Mouse (Mus musculus) left cerebral cortex, postnatal 14 days (tissue): ENCODE data around the gene Fam216a. TPM values are rescaled to one million over a fixed set of nuclear protein-coding genes. Genes with fewer than 3 reads are reported as not detected.
A peak's percentile ranks its signal among the peaks of the same experiment; 100 is the strongest.
"Not testable (repeated sequence)": the region's sequence is repeated elsewhere in the genome, so short reads cannot be mapped to it uniquely, and the experiment has no call there.

Source experiments
- DNase-seq, 2 experiments: peaks; one replicate each; pipeline ENCODE4 v3.0.0; 2021 to 2022; ENCODE audit warnings: low spot score in 2 of 2, mixed read lengths in 1 of 2
- intact Hi-C: fragments of 180-260 bp; cut with DNase I; formaldehyde crosslinking; loops from one replicate; pipeline ENCODE4 v1.15.1; 2025
- long read RNA-seq, 2 experiments: library from polyadenylated mRNA; stranded (forward); transcript quantifications; one replicate each; pipeline ENCODE4 v2.0.0; 2021
- total RNA-seq, 2 experiments: library from RNA; stranded (reverse); gene quantifications; 2 replicates each; pipeline ENCODE4 v1.2.3; 2021

Gene Fam216a
- total RNA-seq: 10 to 100 TPM; 74.2 to 77.6 TPM
- long read RNA-seq, experiment 1, transcript Fam216a-201 (7 exons, 1,388 nt): major isoform, 106 of 118 reads
- long read RNA-seq, experiment 1, partial matches to known transcripts: 1 of 118 reads
- long read RNA-seq, experiment 1, other reads (novel, unspliced or antisense): 11 of 118 reads
- long read RNA-seq, experiment 2, transcript Fam216a-201 (7 exons, 1,388 nt): major isoform, 83 of 90 reads
- long read RNA-seq, experiment 2, partial matches to known transcripts: 2 of 90 reads
- long read RNA-seq, experiment 2, other reads (novel, unspliced or antisense): 5 of 90 reads

DNA sequence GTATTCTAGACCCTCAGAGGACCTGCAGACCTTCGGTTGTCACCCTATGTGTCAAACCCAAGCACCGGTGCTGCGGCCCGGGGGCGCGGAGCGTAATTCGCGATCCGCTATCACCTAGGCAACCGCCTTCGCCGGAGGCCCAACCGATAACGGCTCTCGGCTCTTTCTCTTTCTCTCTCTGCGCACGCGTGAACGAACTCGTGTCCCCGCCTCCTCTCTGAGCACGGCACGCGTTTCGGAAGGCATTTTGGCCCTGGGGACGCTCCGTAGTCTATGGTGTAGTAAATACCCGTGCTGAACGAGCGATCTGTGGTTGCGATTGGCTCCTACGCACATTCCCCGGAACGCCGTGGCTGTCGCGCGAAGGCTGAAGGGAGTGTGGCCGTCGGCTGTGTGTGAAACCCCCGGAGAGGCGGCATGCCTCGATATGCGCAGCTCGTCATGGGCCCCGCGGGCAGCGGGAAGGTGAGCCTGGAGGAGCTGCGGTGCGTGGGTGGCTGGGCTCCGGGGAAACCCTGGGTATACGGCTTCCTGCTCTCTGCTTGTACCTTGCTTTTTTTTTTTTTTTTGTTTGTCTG is at the start of gene Fam216a:
Fam216a (minus strand) TSS at position 173 of the 578 bp plus-strand sequence.
- peak; percentile 99 to 100 for DNase-seq
- intact Hi-C loops: no loop called here

DNA sequence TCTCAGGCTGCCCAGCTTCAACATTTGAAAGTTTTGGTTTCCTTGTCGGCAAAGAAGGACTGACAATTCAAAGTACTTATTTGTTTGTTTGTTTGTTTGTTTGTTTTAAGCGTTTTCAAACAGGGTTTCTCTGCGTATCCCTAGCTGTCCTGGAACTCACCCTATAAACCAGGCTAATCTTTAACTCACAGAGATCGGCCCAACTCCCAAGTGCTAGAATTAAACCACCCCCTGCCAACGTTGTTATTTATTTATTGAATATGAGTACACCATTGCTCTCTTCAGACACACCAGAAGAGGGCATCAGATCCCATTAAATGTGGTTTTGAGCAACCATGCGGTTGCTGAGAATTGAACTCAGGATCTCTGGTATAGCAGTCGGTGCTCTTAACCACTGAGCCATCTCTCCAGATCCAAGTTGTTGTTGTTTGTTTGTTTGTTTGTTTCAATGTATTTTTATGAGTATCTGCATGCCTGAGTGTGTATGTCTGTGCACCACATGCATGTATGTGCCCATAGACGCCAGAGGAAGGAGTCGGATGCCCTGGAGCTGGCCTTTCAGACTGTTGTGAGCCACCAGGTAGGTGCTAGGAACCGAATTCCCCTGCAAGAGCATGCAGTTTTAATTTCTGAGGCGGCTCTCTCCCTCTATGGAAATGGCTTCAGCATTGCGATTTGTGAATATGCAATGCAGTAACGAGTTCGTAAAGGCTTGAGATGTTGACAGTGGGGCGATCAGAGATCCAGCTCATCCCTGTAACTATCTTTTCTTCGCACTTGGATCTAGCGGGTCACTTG is 49.3 kb upstream of the Fam216a start, which contains the start of gene Anapc7:
Anapc7 (plus strand) TSS at position 423 of the 798 bp plus-strand sequence.
- no peak for DNase-seq
- intact Hi-C loops: no loop called here

DNA sequence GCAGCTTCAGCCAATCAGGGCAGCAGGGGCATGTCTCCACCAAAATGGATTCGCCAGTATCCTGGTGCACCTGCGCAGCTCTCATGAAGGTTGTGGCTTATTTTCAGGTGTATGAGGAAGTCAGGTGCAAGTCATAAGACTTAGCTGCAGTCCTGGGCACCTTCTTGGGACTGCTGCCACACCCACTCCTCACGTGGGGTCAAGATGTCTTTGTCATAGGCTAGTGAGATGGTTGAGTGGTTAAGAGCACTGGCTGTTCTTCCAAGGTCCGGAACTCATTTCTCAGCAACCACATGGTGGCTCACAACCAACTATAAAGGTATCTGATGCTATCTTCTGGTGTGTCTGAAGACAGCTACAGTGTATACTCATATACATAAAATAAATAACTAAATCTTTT is 48.5 kb upstream of the Fam216a start:
- DNase-seq, intact Hi-C loops: not testable (repeated sequence)

DNA sequence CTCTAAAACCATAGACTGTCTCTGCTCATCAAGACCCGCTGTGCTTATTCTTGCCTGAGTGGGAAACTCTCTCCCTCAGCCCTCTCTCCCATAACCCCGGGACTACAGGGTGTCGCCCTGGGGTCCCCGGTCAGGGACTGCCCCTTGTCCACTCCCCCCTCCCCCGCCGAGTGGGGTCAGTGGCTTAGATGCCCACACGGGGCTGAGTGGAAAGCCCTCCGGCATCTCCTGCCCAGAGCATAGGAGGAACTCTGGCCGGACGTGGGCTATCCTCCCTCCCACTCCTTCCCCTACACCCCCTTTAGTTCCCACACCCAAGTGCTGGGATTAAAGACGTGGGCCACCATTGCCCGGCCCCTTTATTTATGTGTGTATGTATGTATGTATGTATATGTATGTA is 43.3 kb upstream of the Fam216a start:
- no peak for DNase-seq
- intact Hi-C loops: no loop called here

DNA sequence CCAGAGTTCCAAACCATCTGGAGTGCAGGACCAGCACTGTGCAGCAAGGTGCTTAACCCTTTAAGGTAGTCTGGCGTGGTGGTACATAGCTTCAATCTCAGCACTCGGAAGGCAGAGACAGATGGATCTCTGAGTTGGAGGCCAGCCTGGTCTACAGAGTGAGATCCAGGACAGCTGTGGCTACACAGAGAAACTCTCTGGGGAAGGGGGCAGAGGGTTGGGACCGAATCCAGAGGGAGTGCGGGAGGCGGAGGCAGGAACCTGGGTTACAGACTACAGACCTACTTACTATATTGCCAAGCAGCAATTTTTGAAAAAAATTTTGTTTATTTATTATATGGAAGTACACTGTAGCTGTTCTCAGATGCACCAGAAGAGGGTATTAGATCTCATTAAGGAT is 42.2 kb upstream of the Fam216a start:
- intact Hi-C loops: no loop called here
- no peak for DNase-seq

DNA sequence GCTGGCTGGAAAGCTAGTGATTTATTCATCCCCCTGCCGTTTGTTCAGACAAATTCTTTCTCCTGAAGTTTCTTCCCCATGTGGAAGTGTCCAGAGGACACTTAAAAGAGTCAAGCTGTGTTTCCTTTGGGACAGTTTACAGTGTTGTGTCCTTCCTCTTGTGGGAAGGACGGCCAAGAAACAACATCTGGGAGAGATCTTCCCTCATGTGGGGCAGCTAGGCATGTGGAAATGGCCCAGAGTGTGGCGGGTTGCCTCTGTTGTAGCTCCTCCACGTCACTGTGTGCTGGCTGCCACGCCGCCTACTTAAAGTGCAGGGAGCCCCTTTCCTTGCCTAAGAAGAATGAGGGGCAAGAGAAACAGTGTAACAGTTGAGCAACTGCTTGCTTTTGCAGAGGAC is 40.7 kb upstream of the Fam216a start:
- no peak for DNase-seq
- intact Hi-C loops: no loop called here

DNA sequence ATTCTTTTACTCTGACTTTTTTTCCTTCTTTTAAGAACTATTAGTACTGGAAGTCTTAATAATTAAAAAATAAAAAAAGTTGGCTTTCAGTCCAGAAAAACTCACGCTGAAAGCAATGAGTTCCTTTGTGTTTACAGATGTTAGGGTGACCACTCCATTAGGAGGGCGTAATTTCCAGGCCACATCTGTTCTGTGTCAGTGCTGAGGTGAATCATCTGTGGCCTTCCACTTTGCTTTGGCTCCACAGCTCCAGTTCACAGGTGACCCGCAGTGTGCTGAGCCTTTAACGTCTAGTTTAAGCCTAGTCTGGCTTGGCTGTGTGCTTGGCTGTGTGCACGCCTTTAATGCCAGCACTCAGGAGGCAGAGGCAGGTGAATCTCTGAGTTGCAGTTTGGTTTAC is 39.7 kb upstream of the Fam216a start:
- intact Hi-C loops: no loop called here
- DNase-seq: no peak

DNA sequence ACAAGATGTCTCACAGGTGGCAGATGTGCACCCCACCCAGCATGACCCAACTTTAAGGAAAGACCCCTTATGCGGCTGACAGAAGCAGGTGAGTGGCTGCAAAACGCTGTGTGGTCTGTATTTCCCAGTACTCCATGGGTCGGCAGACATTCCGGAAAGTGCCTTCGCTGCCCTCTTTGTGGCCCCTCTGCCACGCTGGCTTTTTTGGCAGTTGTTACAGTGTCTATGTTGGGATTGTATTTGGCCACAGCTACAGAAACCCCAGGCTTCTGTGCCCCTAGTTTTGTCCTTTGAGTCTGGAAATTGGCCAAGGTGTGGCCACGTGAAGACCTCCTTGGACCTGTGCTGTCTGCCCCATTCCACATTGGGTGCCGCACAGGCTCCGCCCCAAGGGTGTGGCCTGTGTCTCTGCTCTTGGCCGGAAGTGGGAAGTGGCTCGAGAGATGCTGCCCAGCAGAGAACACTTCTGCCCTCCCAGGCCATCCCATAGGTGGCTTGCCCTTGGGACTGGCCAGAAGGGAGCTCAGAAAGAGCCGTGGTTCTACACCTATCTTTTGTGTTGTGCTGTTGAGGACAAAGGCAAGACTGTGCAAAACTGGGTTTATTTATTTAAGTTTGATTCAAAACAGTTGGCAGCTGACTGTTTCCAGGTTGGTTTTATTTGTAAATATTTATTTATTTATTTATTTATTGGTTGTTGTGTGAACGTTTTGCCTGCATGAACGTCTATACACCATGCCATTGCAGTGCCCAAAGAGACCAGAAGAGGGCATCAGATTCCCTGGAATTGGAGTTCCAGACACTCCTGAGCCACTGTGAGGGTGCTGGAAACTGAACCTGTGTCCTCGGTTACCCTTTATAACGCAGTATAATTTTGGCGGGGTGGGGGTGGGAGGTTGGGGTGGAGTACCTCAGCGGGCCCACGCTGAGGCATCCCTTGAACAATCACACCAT is 37.8 kb upstream of the Fam216a start:
- intact Hi-C loops: no loop called here
- no peak for DNase-seq

DNA sequence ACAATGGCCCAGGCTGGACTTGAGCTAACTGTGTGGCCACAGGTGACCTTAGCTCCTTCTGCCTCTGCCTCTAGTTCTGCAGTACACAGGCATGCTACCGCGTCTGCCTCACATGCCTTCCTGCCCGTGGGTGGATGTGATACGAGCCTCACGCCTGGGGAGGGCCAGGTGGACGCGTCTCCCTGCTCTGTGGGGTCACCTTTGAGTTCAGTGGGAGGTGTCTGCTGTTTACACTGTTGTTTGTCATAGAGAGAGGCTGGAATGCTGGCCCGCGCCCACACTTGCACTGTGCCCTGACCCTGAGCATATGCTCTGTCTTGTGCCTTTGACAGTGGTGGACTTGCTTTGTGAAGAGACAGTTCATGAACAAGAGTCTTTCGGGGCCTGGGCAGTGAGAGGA is 33.4 kb upstream of the Fam216a start:
- DNase-seq: no peak
- intact Hi-C loops: no loop called here

DNA sequence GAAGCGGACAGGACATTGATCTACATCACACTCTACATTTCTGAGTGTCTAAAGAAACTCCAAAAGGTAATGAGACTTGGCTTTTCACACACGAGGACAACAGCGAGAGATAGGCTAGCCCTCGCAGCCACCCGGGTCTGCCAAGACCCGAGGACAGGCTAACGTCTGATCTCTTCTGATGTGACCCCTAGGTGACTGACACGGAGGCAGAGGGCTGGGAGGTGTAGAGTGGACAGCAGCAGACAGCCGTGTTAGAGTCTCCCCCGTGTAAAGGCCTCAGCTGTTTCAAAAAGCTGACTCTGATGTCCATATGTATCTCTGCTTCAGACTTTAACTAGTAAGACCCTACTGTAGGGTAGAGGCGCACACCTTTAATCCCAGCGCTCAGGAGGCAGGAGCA is 31.2 kb upstream of the Fam216a start:
- DNase-seq: no peak
- intact Hi-C loops: loop anchor here (5.0 kb wide), 2 partner anchors 224 to 324 kb away; no protein-coding TSS in a partner anchor

DNA sequence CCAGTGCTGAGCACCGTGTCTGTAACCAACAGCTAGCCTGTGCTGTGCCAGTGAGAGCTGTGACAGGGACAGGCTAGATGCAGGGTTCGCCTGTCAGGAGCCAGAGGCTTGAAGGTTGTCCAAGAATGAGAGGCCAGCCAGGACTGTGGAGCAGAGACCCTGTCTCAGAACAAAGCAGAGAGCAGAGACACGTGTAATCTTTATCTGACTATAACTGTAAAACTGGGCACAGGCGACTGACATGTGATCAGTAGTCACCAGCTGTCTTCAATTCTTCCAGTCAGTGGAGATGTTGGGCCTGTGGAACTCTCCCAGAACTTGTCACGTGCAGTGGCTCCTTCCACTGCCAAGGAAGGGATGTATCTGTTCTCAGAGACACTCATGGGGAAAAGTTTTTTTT is 30.6 kb upstream of the Fam216a start:
- DNase-seq: peak; percentile 63 to 84
- intact Hi-C loops: loop anchor here (5.0 kb wide), 2 partner anchors 225 to 325 kb away; no protein-coding TSS in a partner anchor

DNA sequence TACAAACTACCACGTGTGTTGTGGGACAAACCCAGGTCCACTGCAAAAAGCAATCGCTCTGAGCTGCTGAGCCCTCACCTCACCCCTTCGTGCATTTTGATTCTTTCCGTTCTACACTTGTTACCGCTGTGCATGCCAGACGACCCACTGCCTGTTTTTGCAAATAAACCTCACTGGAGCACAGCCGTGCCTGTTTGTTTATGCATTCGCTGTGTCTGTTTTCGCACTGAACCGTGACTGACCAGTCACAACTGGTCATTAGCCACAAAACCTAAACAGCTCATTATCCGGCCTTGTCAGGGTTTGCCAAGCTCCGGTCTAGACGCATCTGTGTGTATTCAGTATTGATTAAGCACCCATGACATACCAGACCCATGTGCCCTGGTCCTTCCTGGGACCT is 30.0 kb upstream of the Fam216a start:
- no peak for DNase-seq
- intact Hi-C loops: loop anchor here (5.0 kb wide), 2 partner anchors 225 to 325 kb away; no protein-coding TSS in a partner anchor

DNA sequence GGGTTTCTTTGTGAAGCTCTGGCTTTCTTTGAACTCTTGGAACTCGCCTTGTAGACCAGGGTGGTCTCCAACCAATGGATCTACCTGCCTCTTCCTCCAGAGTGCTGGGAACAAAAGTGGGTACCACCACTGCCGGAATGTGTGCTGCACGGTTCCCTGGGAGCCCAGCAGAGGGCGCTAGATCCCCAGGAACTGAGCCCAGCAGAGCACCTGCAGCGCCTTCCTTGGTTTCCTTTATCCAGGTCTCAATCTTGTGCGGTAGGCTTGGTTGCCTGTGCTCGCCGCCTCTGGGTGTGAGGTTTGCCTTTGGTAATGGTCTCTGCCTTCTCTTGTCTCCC is 29.1 kb upstream of the Fam216a start:
- intact Hi-C loops: loop anchor here (5.0 kb wide), 2 partner anchors 226 to 326 kb away; no protein-coding TSS in a partner anchor
- DNase-seq: peak; percentile 64 to 76

DNA sequence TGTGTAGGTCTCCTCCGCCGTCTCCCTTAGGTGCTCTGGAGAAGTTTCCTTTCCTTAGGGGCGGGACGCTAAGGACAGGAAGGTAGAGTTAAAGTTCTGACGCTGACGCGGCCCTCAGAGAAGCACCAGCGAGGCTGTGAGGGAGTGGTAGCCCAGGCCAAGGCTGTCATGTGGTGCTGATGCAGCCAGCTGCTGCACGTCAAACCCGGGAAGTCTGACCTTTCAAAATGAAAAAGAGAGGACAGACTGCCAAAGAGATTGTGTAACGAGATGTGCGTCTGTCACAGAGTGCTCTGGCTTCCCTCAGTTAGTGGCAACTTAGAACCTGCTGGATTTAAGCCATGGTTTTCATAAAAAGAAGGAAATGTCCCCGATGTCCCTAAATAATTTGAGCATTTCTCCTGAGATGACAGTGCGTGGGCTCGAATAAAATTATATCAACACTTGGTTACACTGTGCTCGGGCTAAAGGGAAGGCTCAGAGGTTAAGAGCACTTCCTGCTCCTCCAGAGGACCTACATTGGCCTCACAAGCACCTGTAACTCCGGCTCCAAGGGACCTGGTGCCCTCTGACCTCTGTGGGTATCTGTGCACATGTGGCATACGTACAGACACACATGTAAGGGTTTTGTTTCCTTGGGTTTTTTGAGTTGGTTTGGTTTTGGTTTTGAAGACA is 28.6 kb upstream of the Fam216a start:
- intact Hi-C loops: loop anchor here (5.0 kb wide), 2 partner anchors 227 to 327 kb away; no protein-coding TSS in a partner anchor
- DNase-seq: peak in 1 of 2 experiments; percentile 61

DNA sequence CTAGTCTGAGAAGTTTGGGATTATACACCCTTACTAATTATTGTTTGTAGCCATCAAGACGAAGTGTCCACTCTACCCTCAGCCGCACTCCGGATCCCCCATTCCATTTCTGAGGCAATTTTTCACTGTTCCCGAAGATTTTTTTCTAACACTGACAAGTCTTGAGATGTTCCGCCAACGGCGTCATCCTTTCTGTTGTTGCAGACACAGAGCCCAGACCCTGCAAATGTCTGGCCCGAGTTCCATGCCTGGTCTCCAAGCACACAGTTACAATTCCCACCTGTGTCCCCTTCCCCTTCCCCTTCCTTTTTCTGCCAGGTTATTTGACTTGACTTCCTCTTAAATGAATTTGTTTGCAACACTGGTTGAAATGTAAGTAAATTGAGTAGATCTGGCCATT is 27.7 kb upstream of the Fam216a start:
- DNase-seq: no peak
- intact Hi-C loops: loop anchor here (5.0 kb wide), 2 partner anchors 227 to 327 kb away; no protein-coding TSS in a partner anchor

DNA sequence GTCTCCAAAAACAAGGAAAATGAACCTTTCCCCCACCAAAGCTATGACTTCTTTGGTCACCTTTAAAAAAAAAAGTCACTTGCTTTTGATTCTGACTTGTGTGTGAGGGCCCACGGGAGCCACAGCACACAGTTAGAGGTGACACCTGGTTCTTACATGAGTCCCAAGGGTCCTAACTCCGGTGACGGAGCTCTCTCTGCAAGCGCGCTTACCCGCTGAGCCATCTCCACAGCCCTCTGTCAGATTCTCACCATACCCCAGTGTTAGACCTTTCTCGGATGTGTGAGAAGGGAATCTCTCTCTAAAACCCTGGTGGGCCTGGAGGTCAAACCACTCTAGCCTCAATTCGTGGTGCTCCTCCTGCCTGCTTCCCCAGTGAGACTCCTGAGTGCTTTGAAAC is 25.3 kb upstream of the Fam216a start:
- intact Hi-C loops: no loop called here
- no peak for DNase-seq

DNA sequence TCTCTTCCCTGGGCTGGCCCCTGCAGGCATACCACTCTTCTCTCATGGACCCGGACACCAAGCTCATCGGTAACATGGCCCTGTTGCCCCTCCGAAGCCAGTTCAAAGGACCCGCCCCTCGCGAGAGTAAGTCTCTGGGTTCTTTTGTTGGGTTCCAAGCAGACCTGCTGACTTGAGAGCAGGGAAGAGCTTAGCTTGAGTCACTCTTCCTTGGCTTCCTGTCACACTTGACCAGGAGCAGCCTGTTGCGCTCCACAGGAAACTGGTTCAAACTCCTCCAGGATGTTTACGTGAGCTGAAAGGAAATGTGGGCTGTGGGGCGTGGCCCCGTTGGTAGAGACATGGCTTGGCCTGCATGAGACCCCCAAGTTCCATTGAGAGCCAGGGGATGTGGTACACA is 24.6 kb upstream of the Fam216a start:
- DNase-seq: no peak
- intact Hi-C loops: no loop called here

DNA sequence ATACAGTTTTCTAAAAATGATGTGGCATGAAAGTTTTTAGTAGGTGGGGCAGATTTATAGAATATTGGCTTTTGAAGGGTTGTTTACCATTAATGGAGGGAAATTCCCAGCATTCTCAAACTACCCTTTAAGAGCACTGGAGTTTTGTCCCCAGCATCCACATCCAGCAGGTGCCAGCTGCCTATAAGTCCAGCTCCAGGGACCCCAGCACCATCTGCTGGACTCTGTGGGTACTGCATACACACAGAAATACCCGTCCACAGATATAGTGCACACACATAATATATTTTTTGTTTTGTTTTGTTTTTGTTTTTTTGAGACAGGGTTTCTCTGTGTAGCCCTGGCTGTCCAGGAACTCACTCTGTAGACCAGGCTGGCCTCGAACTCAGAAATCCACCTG is 21.7 kb upstream of the Fam216a start:
- DNase-seq: peak; percentile 78 to 85
- intact Hi-C loops: loop anchor here (5.0 kb wide), 1 partner anchor 132 kb away; the partner anchor contains the start of gene Tctn1
